Mouse (Mus musculus) ES-Bruce4 (cell line): ENCODE data around the gene Lcp1. TPM values are rescaled to one million over a fixed set of nuclear protein-coding genes. Genes with fewer than 3 reads are reported as not detected.

Experiments used
- H3K27ac ChIP-seq: 2 replicates; pipeline ENCODE4 v1.5.1; 2012; ENCODE audit warnings: low read length, inconsistent platforms; ENCODE audit not compliant: insufficient read depth
- H3K27me3 ChIP-seq: 2 replicates; pipeline ENCODE4 v1.6.1; 2012; ENCODE audit warnings: mild to moderate bottlenecking, low read length, inconsistent platforms; ENCODE audit not compliant: control insufficient read depth, poor library complexity, insufficient read depth, severe bottlenecking
- H3K36me3 ChIP-seq: 2 replicates; pipeline ENCODE4 v1.6.1; 2012; ENCODE audit warnings: inconsistent platforms, mild to moderate bottlenecking, low read length, moderate library complexity; ENCODE audit not compliant: control insufficient read depth, poor library complexity, insufficient read depth, severe bottlenecking
- H3K4me1 ChIP-seq: one replicate; pipeline ENCODE4 v1.8.1; 2011; ENCODE audit warnings: low read length; ENCODE audit not compliant: control insufficient read depth, insufficient read depth
- H3K4me3 ChIP-seq: 2 replicates; pipeline ENCODE4 v1.5.1; 2011; ENCODE audit warnings: low read depth, mild to moderate bottlenecking, low read length
- H3K9ac ChIP-seq: 2 replicates; pipeline ENCODE4 v1.6.1; 2012; ENCODE audit warnings: low read depth, mild to moderate bottlenecking, inconsistent platforms; ENCODE audit not compliant: poor library complexity, severe bottlenecking
- H3K9me3 ChIP-seq: replicated peaks from 2 replicates; pipeline ENCODE4 v1.6.1; 2012; ENCODE audit warnings: mild to moderate bottlenecking, low read length, inconsistent platforms; ENCODE audit not compliant: control insufficient read depth, poor library complexity, insufficient read depth, severe bottlenecking
- CTCF ChIP-seq: IDR thresholded peaks from one replicate; pipeline ENCODE4 v1.8.1; 2011; ENCODE audit warnings: low read depth, low read length
- EP300 ChIP-seq: IDR thresholded peaks from 2 replicates; pipeline ENCODE4 v1.6.1; 2011; ENCODE audit warnings: low read depth, low read length; ENCODE audit not compliant: insufficient read depth
- POLR2A ChIP-seq: IDR thresholded peaks from one replicate; pipeline ENCODE4 v1.8.1; 2011; ENCODE audit warnings: low read length; ENCODE audit not compliant: insufficient read depth
- polyA plus RNA-seq: library from polyadenylated mRNA; stranded (reverse); fragments of >200 nt; gene quantifications from 2 replicates; pipeline ENCODE4 v1.2.4, GENCODE M21; 2011; ENCODE audit warnings: low read depth; ENCODE audit not compliant: missing spikeins, insufficient read depth, insufficient read length

Lcp1 gene
- polyA plus RNA-seq, 1 experiment, result 2.5 TPM

DNA sequence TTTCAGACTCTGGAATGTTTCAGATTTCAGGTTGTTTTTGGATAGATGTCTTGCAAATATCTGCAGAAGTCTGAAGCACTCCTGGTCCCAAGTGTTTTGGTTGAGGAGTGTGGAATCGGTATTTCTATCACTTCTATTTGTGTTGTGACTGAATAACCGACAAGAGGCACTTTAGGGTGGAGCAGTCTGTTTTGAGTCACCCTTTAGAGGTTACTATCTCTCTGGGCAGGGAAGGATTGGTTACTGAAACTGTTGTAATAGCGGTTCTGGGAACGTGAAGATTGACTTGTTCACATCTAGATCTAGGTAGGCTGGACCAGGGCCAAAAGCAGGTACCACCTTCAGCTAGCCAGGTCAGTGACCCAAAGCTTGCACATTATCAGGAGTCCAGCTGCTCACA lies 51.5 kb downstream of the Lcp1 start:
- TF ChIP-seq CTCF (no peak), EP300 (no peak), POLR2A (no peak)
- Histone ChIP-seq H3K4me1 (peaks cover 2% of the 10 kb centered on the region), H3K9me3 (no peaks in the 10 kb centered on the region), H3K36me3 (no peaks in the 10 kb centered on the region), H3K27ac (no peak overlapping the region), H3K27me3 (no peaks in the 10 kb centered on the region; the same call in 1 of the 2 replicates), H3K9ac (no peak overlapping the region), H3K4me3 (no peak overlapping the region)

- Histone ChIP-seq H3K36me3 (no peaks in the 10 kb centered on the region), H3K9ac (no peak overlapping the region), H3K27ac (no peak overlapping the region), H3K4me1 (peaks cover 2% of the 10 kb centered on the region), H3K4me3 (no peak overlapping the region), H3K9me3 (no peaks in the 10 kb centered on the region), H3K27me3 (no peaks in the 10 kb centered on the region; the same call in 1 of the 2 replicates)
- TF ChIP-seq EP300, result no peak
Measured at GRCm38 (mm10) chr14:75182831-75183230, 51.9 kb downstream of the Lcp1 start.

DNA sequence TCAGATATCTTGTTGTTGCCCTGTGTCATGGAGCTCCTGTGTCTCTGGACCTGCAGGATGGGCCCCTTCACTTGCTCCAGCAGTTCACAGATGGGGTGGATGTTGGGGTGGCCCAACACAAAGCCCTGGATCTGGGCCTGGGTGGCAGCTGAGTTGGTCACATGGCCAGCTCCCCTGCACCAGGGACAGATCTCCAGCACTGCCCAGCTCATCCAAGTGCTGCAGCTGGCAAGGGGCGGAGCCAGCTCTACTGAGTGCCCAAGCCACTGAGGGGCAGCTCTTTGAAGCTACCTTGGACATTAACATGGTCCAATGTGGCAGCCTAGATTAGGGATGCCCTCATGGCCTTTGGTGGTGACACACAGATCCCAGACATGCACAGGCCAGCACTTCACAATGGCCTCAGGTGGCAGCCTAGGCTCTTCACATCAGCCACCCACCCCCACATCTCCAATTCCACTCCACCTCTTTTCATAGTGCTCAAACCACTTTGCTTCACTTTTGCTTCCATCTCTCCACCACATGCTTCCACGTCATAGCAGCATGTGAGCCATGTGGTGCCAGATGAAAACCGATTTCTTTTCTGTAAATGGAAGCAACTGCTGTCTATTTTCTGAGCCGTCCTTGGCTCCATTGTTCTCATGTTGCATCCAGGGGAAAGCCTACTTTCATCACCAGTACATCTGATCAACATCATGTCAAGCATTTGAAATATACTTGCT lies 53.3 kb downstream of the Lcp1 start:
- H3K4me3 ChIP-seq, result no peak overlapping the region
- H3K4me1 ChIP-seq, result no peaks in the 10 kb centered on the region
- H3K9me3 ChIP-seq, result no peaks in the 10 kb centered on the region
- TF ChIP-seq CTCF, result no peak
- no peak for TF ChIP-seq EP300
- no peak overlapping the region for H3K9ac ChIP-seq
- H3K36me3 ChIP-seq, result no peaks in the 10 kb centered on the region
- no peak overlapping the region for H3K27ac ChIP-seq
- H3K27me3 ChIP-seq, result no peaks in the 10 kb centered on the region; the same call in 1 of the 2 replicates

DNA sequence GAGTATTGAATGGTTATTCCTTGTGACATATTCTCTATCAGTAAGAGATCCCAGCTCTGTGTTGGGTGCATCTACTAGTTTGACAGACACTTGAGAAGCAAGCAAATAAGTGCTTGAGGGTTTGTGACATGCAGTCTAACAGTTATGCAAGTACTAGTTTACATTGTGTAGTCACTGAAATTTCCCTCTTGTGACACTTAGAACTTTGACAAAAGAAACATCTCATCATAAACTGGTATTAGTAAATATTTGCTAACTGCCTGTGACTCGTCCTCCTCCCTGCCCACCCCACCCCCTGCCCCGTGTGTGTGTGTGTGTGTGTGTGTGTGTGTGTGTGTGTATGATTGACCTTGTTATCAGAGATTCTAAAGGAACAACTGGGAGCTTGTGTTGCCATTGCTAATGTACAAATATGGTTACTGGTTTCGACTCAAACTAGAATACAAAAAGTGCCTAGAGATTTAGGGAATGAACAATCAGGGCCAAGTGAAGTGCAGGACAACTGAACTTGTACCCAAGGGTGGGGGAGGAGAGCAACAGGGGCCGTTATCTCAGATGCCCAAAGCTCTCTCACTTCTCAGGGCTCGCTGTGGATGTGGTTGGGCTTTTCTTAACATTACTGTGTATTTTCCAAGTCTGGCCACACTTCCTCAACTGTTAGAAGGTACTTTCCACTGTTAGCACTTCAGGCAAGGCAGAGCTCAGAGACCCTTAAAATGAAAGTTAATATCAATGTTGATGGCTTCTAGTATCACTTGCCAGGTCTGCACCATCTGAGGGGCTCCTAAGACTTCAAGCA lies 55.1 kb downstream of the Lcp1 start:
- Histone ChIP-seq H3K4me3 (no peak overlapping the region), H3K27me3 (no peaks in the 10 kb centered on the region; the same call in 1 of the 2 replicates), H3K9ac (no peak overlapping the region)

DNA sequence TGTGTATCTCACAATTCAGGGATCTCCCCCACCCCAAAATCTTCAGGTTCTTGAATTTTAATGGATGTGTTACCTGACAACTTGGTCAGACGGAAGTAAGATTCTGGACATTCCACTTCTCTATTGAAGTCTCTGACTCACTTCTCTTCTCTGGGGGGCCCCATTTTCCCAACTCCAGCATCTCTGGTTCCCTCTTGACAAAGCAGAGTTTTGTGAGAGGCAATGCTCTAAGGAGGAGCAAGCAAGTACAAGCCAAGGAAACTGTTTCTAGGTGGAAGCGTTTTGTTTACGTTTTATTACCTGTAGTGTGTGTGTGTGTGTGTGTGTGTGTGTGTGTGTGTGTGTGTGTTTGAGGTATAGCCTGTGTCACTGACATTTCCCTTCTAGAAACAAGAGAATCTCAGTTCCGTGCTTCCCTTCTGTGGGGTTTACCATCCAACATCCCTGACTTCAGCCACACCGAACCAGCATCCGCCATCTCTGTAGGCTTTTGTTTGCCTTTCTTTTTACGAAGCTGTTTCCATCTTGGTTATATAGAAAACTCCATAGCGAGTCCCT lies 56.0 kb downstream of the Lcp1 start:
- Histone ChIP-seq H3K27me3 (no peaks in the 10 kb centered on the region; the same call in 1 of the 2 replicates), H3K4me1 (no peaks in the 10 kb centered on the region), H3K36me3 (no peaks in the 10 kb centered on the region), H3K9ac (no peak overlapping the region), H3K9me3 (no peaks in the 10 kb centered on the region), H3K4me3 (no peak overlapping the region), H3K27ac (no peak overlapping the region)
- TF ChIP-seq POLR2A (no peak), EP300 (no peak), CTCF (no peak)

More for the DNA sequence above, 55.1 kb downstream of the Lcp1 start:
- no peaks in the 10 kb centered on the region for H3K36me3 ChIP-seq
- TF ChIP-seq POLR2A (no peak), EP300 (no peak), CTCF (no peak)
- no peaks in the 10 kb centered on the region for H3K4me1 ChIP-seq
- no peaks in the 10 kb centered on the region for H3K9me3 ChIP-seq
- no peak overlapping the region for H3K27ac ChIP-seq

DNA sequence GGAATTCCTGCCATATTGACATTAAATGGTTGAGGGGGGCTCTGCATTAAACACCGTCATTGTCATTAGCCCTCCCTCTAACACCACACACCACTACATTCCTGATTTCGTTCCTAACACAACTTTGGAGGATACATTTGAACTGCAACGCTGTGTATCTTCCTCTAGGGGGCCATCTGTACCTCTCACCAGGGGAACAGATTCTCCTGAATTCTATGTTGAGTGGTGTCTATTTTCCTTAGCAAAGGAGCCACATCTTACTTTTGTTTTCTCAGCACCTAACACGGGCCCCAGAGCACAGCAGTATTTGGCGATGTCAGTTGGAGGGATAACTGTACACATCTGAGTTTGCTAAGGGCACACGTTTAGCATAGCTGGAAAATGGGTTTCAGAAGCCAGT lies 57.6 kb downstream of the Lcp1 start:
- Histone ChIP-seq H3K36me3 (no peaks in the 10 kb centered on the region), H3K9ac (no peak overlapping the region), H3K4me3 (no peak overlapping the region), H3K9me3 (no peaks in the 10 kb centered on the region), H3K27ac (no peak overlapping the region), H3K27me3 (no peaks in the 10 kb centered on the region; the same call in 1 of the 2 replicates), H3K4me1 (no peaks in the 10 kb centered on the region)
- TF ChIP-seq CTCF (no peak), EP300 (no peak), POLR2A (no peak)
